Mouse (Mus musculus): Measurements from ENCODE around the gene Zfp689.
A peak's percentile ranks its signal among the peaks of the same experiment; 100 is the strongest.

DNA sequence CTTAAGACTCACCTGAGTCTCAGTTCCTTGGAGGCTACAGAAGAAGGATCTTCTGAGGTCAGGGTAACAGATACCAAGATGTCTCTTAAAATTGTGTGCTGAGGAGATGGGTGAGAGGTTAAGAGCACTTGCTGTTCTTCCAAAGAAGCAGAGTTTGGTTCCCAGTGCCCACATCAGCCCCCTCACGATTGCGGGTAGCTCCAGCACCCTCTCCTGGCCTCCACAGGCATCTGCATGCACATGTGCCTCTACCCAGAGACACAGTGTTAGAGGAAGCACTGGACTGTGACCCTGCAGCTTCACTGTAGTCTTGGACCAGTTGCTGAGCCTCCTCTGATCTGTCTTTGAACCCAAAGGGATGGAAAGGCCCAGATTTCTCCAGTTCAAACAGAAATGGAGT, 46.0 kb downstream of the Zfp689 start:
- peak; percentile 19; the same call in 1 of the 2 replicates for TF ChIP-seq CTCF (IDR thresholded peaks at IDR 0.05; ENCODE audit: low read depth, low read length)
- no peak for TF ChIP-seq POLR2A (IDR thresholded peaks at IDR 0.05; ENCODE audit: extremely low read depth, insufficient read depth, low read length)

Data from liver, adult 2 months (tissue).